Mouse (Mus musculus): ENCODE measurements around the gene D5Ertd579e.

GRCm38 (mm10) chr5:36584299-36584698, 111.5 kb downstream of the D5Ertd579e start:
- TF ChIP-seq CTCF (IDR thresholded peaks at IDR 0.05; ENCODE audit: insufficient read depth, low read depth, low read length) (no peak), POLR2A (IDR thresholded peaks at IDR 0.05; ENCODE audit: insufficient read depth, low read depth, low read length) (no peak)
